16 mouse cellular contexts compared by ENCODE assay signal in the genomic region with DNA sequence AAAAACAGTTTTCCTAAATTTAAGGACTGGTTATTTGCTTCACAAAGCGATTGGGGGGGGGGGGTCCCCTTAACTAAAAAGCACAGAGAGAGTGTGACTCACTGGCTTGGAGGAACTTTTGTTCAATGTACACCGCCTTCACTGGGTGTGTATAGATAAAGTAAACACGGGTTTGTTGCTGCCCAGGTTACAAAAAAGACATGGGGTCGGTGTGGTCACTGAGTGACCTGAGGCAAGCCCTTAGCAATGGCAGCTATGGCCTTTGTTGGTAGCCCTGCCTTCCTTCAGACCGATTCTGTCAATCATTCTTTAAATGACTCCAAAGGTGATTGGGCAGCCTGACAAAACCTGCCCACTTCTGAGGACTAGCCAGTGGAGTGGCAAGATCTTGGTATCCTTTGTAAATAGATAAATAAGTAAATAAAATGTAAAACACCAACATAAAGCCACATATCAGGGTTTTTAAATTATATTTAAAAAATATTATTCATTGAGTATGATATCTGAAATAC.
"Had no signal": no experiment of that assay in that cellular context is flagged by ENCODE, and none has a peak within 500 bp of the region (broad histone marks: within the 10 kb centered on the region; RNA-seq: fewer than 3 reads in every experiment).

No protein-coding gene starts in this region.

- H3K9me3 ChIP-seq: limb, embryonic 12.5 days; liver, embryonic 15.5 days; midbrain, embryonic 10.5 days; neural tube, embryonic 15.5 days had no signal

- DNase-seq: liver; lung, embryonic 14.5 days; lung, postnatal 10 days; lung, postnatal 4 days; midbrain, embryonic 14.5 days; spleen, adult 18-20 months; thymus, adult 18-20 months; thymus, postnatal 14 days had no signal

- H3K9ac ChIP-seq: limb, embryonic 12.5 days; liver, embryonic 15.5 days; lung, embryonic 14.5 days; neural tube, embryonic 15.5 days had no signal

- ATAC-seq: hindbrain, postnatal 0 days had no signal

- H3K27ac ChIP-seq: hindbrain, postnatal 0 days; kidney, postnatal 0 days; layer of hippocampus, adult 2 months; limb, embryonic 12.5 days; liver, embryonic 15.5 days; midbrain, embryonic 10.5 days; neural tube, embryonic 15.5 days had no signal

- H3K4me1 ChIP-seq: liver, embryonic 15.5 days had no signal

- H3K4me3 ChIP-seq: layer of hippocampus, adult 2 months; limb, embryonic 12.5 days; liver, embryonic 15.5 days; midbrain, embryonic 10.5 days; myocyte; neural tube, embryonic 15.5 days had no signal

- H3K4me2 ChIP-seq: limb, embryonic 12.5 days; liver, embryonic 15.5 days; lung, embryonic 14.5 days; neural tube, embryonic 15.5 days had no signal

- H3K36me3 ChIP-seq: liver, embryonic 15.5 days had no signal

- H3K27me3 ChIP-seq: limb, embryonic 12.5 days; liver, embryonic 15.5 days; neural tube, embryonic 15.5 days had no signal
